ENCODE assay signal across 23 mouse cellular contexts in genomic region chr4:148632013-148632692, GRCm38 (mm10). TPM values are rescaled to one million over a fixed set of nuclear protein-coding genes. Genes with fewer than 3 reads are reported as not detected.
DNase-seq lines count a peak whose midpoint lies in the region; TF ChIP-seq lines count a peak whose summit lies in the region.
"Had no signal": no experiment of that assay in that cellular context is flagged by ENCODE, and none has a peak within 500 bp of the region (broad histone marks: within the 10 kb centered on the region; RNA-seq: fewer than 3 reads in every experiment).

No protein-coding gene starts in this region.

- peak overlapping the region; percentile 87 for H3K27ac ChIP-seq in kidney, adult 2 months (ENCODE audit: insufficient read depth, low read depth, low read length)
- H3K27ac ChIP-seq: embryonic facial prominence, embryonic 15.5 days; heart, embryonic 10.5 days; hindbrain, embryonic 15.5 days; limb, embryonic 12.5 days; liver, embryonic 13.5 days had no signal

- no peak for TF ChIP-seq POLR2A in kidney, adult 2 months (IDR thresholded peaks at IDR 0.05; ENCODE audit: low read depth, low read length)

- intact Hi-C loops in heart, postnatal 10 days (cut with DNase I): no loop called here

- peak; percentile 50 for DNase-seq in A20 (ENCODE audit: low read depth, low spot score)
- peak; percentile 61 for DNase-seq in kidney, adult 2 months
- peak; percentile 63 to 71 for DNase-seq in lung, adult 18-20 months
- DNase-seq in lung, postnatal 25 days (ENCODE audit: low spot score): peak; percentile 60
- no peak for DNase-seq in adipocyte (ENCODE audit: low spot score)
- no peak for DNase-seq in heart, postnatal 10 days
- no peak for DNase-seq in cerebellum, adult 9-10 months
- no peak for DNase-seq in gastrocnemius, adult 8-10 months (ENCODE audit: low spot score in 2 of 2)
- DNase-seq: cerebellum, adult 9-11 months; embryo, embryonic 11 days; gastrocnemius, postnatal 36 days; liver, embryonic 13.5 days; thymus, postnatal 4 days had no signal

- H3K36me3 ChIP-seq in kidney, adult 2 months (ENCODE audit: control insufficient read depth, insufficient read depth, low read length): no peaks in the 10 kb centered on the region
- H3K36me3 ChIP-seq: embryonic facial prominence, embryonic 15.5 days; heart, embryonic 10.5 days; hindbrain, embryonic 15.5 days; limb, embryonic 12.5 days; liver, embryonic 13.5 days had no signal

- TF ChIP-seq CTCF in kidney, adult 2 months (conservative IDR thresholded peaks at IDR 0.05; ENCODE audit: insufficient read depth, insufficient read length, low read depth, low read length): no peak

- no peak overlapping the region for H3K4me3 ChIP-seq in kidney, adult 2 months (ENCODE audit: insufficient read depth, low read depth, low read length)
- H3K4me3 ChIP-seq: embryonic facial prominence, embryonic 15.5 days; heart, embryonic 10.5 days; hindbrain, embryonic 15.5 days; limb, embryonic 12.5 days; liver, embryonic 13.5 days; megakaryocyte, embryonic 14.5 days had no signal

- peaks cover 6% of the 10 kb centered on the region; the same call in 1 of the 2 replicates for H3K4me1 ChIP-seq in kidney, adult 2 months (ENCODE audit: control insufficient read depth, insufficient read depth, low read length)
- H3K4me1 ChIP-seq: limb, embryonic 12.5 days had no signal

- H3K27me3 ChIP-seq in kidney, adult 2 months (replicated peaks; ENCODE audit: control insufficient read depth, insufficient read depth, low read length): no peaks in the 10 kb centered on the region
- H3K27me3 ChIP-seq: embryonic facial prominence, embryonic 15.5 days; hindbrain, embryonic 15.5 days; limb, embryonic 12.5 days; liver, embryonic 13.5 days; megakaryocyte, embryonic 14.5 days had no signal

- 52% methylated on average over 3 of the region's 3 CpGs for WGBS in kidney, adult 2 months

RNA-seq across cellular contexts. Expression of gene Tardbp, which starts 5.3 kb away (rescaled TPM):
- 67.3 and 93.3 TPM in 2 replicates for polyA plus RNA-seq in kidney, adult 2 months (2012; rRNA removed)
- total RNA-seq in heart, postnatal 10 days (2021): 100 to 1,000 TPM; 148 to 181 TPM
- 100 to 1,000 TPM; 116 to 129 (median 124) TPM for total RNA-seq in gastrocnemius, adult 8-10 months (2022)

RNA-seq across cellular contexts. Expression of gene Gm572, which starts 11.0 kb away (rescaled TPM):
- 0.17 TPM in 1 of 2 replicates, not detected in the other for polyA plus RNA-seq in kidney, adult 2 months (2012; rRNA removed)
- 1 to 10 TPM; 4.5 to 5.0 TPM for total RNA-seq in heart, postnatal 10 days (2021)
- total RNA-seq in gastrocnemius, adult 8-10 months (2022): 1 to 10 TPM; 7.3 to 9.2 (median 8.8) TPM
- polyA plus RNA-seq: activated CD4-positive, CD25-positive, alpha-beta regulatory T cell, adult 4 months; embryonic facial prominence, embryonic 15.5 days; forebrain, embryonic 11.5 days; frontal cortex, adult 2 months; heart, embryonic 10.5 days; hindbrain, embryonic 15.5 days; intestine, postnatal 0 days; limb, embryonic 12.5 days; liver, embryonic 13.5 days; midbrain, embryonic 16.5 days had no signal

RNA-seq across cellular contexts. Expression of gene Masp2, which starts 29.8 kb away (rescaled TPM):
- polyA plus RNA-seq in kidney, adult 2 months (2012; rRNA removed): 1.7 and 2.7 TPM in 2 replicates
- under 1 TPM; 0.29 to 0.30 TPM for total RNA-seq in heart, postnatal 10 days (2021)
- total RNA-seq in gastrocnemius, adult 8-10 months (2022): under 1 TPM; 0.24 to 0.56 (median 0.53) TPM
- polyA plus RNA-seq: activated CD4-positive, CD25-positive, alpha-beta regulatory T cell, adult 4 months; intestine, postnatal 0 days had no signal

RNA-seq across cellular contexts. Expression of gene Srm, which starts 40.9 kb away (rescaled TPM):
- polyA plus RNA-seq in kidney, adult 2 months (2012; rRNA removed): 33.1 and 33.9 TPM in 2 replicates
- 10 to 100 TPM; 25.4 to 26.8 TPM for total RNA-seq in heart, postnatal 10 days (2021)
- total RNA-seq in gastrocnemius, adult 8-10 months (2022): 10 to 100 TPM; 11.1 to 15.7 (median 12.5) TPM

Comparison
In these comparisons a context has a peak if more than half of its experiments do, and no peak if none do; other contexts are left out.
1. DNase-seq: peak in A20 (single experiment), kidney, adult 2 months (single experiment), lung, adult 18-20 months (2 of 2) and lung, postnatal 25 days (single experiment); none in adipocyte (single experiment), heart, postnatal 10 days (0 of 2), cerebellum, adult 9-10 months (single experiment) and gastrocnemius, adult 8-10 months (0 of 2).